Mouse (Mus musculus) lung, adult 2 months (tissue): ENCODE measurements around the gene Tpgs1.

Experiments
- CTCF ChIP-seq: fragments of 200-500 bp; IDR thresholded peaks from 2 replicates; pipeline ENCODE4 v1.5.1; 2011; ENCODE audit warnings: mild to moderate bottlenecking, low read length, control low read depth; ENCODE audit not compliant: insufficient read depth
- POLR2A ChIP-seq: fragments of 200-500 bp; IDR thresholded peaks from 2 replicates; pipeline ENCODE4 v1.6.1; 2011; ENCODE audit warnings: low read depth, mild to moderate bottlenecking, control low read depth, low read length, borderline replicate concordance; ENCODE audit errors: extremely low read depth

DNA sequence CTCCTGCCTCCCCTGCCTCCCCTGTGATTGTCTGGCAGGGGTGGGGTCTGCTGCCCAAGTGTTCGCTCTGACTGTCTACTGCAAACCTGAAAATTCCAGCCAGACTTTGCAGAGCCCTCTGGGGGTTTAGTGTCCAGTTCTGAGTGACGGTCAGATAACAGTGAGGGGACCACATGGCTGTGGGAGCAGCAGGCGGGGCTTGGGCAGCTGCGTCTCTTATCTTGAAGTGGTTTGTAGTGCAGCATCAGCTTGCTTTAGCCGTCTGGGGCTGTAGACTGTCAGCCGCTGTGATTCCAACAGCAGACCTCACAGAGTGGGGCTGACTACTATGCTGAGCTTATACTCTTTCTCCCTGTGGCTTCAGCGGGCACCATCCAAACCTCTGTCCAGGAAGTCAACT is 40.1 kb downstream of the Tpgs1 start:
- TF ChIP-seq POLR2A (no peak), CTCF (no peak)
